7 mouse cellular contexts compared by ENCODE assay signal in genomic region chr6:34478677-34479360, GRCm38 (mm10). TPM values are rescaled to one million over a fixed set of nuclear protein-coding genes. Genes with fewer than 3 reads are reported as not detected.
DNase-seq lines count a peak whose midpoint lies in the region; ATAC-seq lines count a peak whose summit lies in the region.

No protein-coding gene starts in this region.

- H3K9me3 ChIP-seq in hindbrain, embryonic 16.5 days (ENCODE audit: control insufficient read depth, low read length), result no peaks in the 10 kb centered on the region

- no peak overlapping the region for H3K9ac ChIP-seq in hindbrain, embryonic 16.5 days (ENCODE audit: low read depth, low read length)

- peak overlapping the region; percentile 7; the same call in 1 of the 2 replicates for H3K4me3 ChIP-seq in hindbrain, embryonic 16.5 days (ENCODE audit: low read length)

- H3K36me3 ChIP-seq in hindbrain, embryonic 16.5 days (ENCODE audit: control insufficient read depth, insufficient read depth, low read length), result no peaks in the 10 kb centered on the region

- ATAC-seq in hindbrain, embryonic 16.5 days, result no peak
- no peak for ATAC-seq in inflammation-experienced regulatory T-cells, adult 6 months

- H3K4me1 ChIP-seq in hindbrain, embryonic 16.5 days (ENCODE audit: control insufficient read depth, insufficient read depth, low read depth, low read length), result peaks cover 31% of the 10 kb centered on the region

- DNase-seq in A20 (ENCODE audit: low read depth, low spot score), result peak; percentile 66
- peak; percentile 61 for DNase-seq in brain, adult 2 months (ENCODE audit: low read depth, low spot score)
- peak; percentile 15 for DNase-seq in lung, postnatal 14 days
- DNase-seq in ovary, postnatal 36 days (ENCODE audit: low spot score), result no peak
- no peak for DNase-seq in gastrocnemius, postnatal 14 days

- H3K4me2 ChIP-seq in hindbrain, embryonic 16.5 days (ENCODE audit: low read length), result peak overlapping the region; percentile 43

- 15% methylated on average over 6 of the region's 6 CpGs for WGBS in hindbrain, embryonic 16.5 days

- intact Hi-C loops in gastrocnemius, postnatal 14 days (cut with DNase I; ENCODE audit: low total_unique reads), result no loop called here

- H3K27me3 ChIP-seq in hindbrain, embryonic 16.5 days (replicated peaks; ENCODE audit: control insufficient read depth, insufficient read depth, low read length), result no peaks in the 10 kb centered on the region

- no peak overlapping the region for H3K27ac ChIP-seq in hindbrain, embryonic 16.5 days (ENCODE audit: low read depth, low read length)

RNA-seq across cellular contexts. Expression of gene Bpgm, which starts 2.8 kb away (rescaled TPM):
- polyA plus RNA-seq in hindbrain, embryonic 16.5 days (2015; fragmentation: Nextera tagmentation; extraction: Ambion mirVana), result 90.9 and 93.4 TPM in 2 replicates
- 10 to 100 TPM; 18.5 to 29.6 (median 20.1) TPM for polyA plus RNA-seq in inflammation-experienced regulatory T-cells, adult 6 months (2017; shearing (Covaris generic))
- total RNA-seq in gastrocnemius, postnatal 14 days (2021), result 10 to 100 TPM; 42.7 to 53.8 TPM

Comparison
In these comparisons a context has a peak if more than half of its experiments do, and no peak if none do; other contexts are left out.
1. DNase-seq: peak in A20 (single experiment), brain, adult 2 months (single experiment) and lung, postnatal 14 days (single experiment); none in ovary, postnatal 36 days (single experiment) and gastrocnemius, postnatal 14 days (single experiment).